Mouse (Mus musculus) left cerebral cortex, postnatal 10 days (tissue): Measurements from ENCODE around the gene Adarb1. TPM values are rescaled to one million over a fixed set of nuclear protein-coding genes. Genes with fewer than 3 reads are reported as not detected.

Experiments
- DNase-seq, 2 experiments: peaks; one replicate each; pipeline ENCODE4 v3.0.0; 2021 to 2022; ENCODE audit warnings: low spot score in 2 of 2, mixed read lengths in 1 of 2; ENCODE audit errors: extremely low spot score in 1 of 2
- intact Hi-C: fragments of 180-260 bp; cut with DNase I; formaldehyde crosslinking; loops from one replicate; pipeline ENCODE4 v1.15.1; 2025
- total RNA-seq, 2 experiments: library from RNA; stranded (reverse); gene quantifications; 2 replicates each; pipeline ENCODE4 v1.2.3; 2021

Adarb1 gene
- 100 to 1,000 TPM in 1 of 2 experiments, 10 to 100 TPM in 1; 99.5 to 107 TPM for total RNA-seq

DNA sequence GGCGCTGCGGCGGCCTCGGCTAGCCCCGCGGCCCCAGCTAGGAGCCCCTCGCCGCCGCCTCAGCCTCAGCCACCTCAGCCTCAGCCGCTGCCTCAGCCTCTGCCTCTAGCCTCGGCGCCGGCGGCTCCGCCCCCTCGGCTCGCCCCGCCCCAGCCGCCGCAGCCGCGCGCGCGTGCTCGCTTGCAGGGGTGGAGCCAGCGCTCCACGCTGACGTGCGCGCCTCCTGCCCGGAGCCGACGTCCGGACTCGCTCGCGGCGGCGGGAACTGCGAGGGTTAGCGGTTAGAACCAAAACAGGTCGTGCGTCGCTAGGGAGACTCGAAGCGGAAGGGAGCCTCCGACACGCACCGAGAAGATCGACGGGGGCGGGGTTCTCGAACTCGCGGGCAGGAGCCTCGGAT lies at the start of gene Adarb1:
Gene Adarb1, minus strand, starts transcription at position 133 of the 400 bp plus-strand sequence.
- DNase-seq = peak; percentile 81 to 94
- intact Hi-C loops = loop anchor here (5.0 kb wide), 1 partner anchor 89 kb away; no protein-coding TSS in a partner anchor

DNA sequence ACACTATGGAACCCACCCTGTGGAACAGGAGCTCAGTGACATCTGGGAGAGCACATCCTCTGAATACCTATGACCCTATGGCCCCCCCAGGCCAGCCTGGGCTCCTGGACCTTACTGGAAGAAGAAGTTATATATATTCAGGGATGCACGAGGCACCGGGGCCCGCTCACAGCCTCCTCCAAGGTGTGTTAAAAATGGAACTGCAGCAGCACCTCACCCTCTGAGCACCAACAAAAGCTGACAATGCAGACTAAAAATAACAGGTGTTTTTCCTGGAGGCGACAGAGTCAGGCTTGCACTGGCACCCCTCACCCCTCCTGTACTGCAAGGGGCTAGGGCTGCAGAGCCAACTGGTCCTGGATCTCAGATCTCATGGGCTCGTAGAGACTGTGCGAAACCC lies 49.3 kb upstream of the Adarb1 start:
- intact Hi-C loops = no loop called here
- no peak for DNase-seq

DNA sequence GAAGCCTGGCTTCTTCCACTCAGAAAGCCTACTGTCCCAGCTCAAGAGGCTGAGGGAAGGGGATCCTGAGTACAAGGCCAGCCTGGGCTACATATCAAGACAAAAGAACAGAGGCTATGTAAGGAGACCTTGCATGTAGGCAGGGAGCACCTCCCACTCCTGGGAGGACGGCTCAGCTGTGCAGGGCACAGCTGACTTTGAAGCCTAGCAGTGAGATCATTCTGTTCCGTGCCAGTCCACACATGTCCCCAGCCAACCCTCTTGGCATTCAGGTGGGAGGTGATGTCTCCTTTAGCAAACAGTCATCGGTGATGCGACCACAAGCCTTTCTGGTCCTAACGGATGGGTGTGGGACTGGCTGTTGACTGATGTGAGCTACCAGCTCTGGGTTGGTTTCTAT lies 47.8 kb upstream of the Adarb1 start:
- no peak for DNase-seq
- intact Hi-C loops = no loop called here

DNA sequence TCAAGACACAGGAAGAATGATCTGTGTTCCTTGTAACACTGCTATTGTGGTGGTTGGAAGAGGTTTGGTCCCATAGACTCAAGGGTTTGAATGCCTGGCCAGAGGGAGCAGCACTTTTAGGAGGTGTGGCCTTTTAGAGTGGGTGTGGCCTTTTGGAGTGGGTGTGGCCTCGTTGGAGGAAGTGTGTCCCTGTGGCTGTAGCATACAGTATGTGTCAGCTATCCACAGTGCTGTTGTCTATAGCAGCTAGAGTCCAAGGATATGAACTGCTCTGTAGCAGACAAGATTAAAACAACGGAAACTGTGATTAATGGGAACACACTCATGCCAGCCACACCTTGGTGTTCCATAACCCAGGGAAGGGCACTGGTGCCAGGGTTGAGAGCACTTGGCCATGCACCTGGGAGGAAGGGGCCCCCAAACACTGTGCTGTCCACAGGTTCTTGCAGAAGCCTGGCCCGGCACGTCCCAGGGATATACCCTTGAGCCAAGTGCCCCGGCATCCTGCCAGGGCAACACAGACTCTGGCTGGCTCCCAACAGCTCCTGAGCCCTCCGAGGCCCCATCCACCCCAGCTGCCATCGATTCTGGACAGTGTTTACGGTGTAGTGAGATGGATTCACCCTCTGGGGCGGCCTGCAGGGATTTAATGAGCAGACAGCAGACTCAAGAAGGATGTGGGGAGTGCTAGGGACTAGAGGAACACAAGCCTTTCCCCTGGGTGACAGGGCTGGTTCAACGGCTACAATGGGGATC lies 46.3 kb upstream of the Adarb1 start:
- DNase-seq = peak in 1 of 2 experiments; percentile 58

GRCm38 (mm10) chr10:77461161-77461560 lies 43.1 kb upstream of the Adarb1 start:
- DNase-seq = no peak
- intact Hi-C loops = no loop called here

More for the DNA sequence above, 46.3 kb upstream of the Adarb1 start:
- intact Hi-C loops = no loop called here

- DNase-seq = no peak
- intact Hi-C loops = no loop called here
These were observed 39.6 kb upstream of the Adarb1 start for GRCm38 (mm10) chr10:77457701-77458100.

GRCm38 (mm10) chr10:77456507-77456906 lies 38.4 kb upstream of the Adarb1 start:
- DNase-seq = no peak
- intact Hi-C loops = no loop called here

DNA sequence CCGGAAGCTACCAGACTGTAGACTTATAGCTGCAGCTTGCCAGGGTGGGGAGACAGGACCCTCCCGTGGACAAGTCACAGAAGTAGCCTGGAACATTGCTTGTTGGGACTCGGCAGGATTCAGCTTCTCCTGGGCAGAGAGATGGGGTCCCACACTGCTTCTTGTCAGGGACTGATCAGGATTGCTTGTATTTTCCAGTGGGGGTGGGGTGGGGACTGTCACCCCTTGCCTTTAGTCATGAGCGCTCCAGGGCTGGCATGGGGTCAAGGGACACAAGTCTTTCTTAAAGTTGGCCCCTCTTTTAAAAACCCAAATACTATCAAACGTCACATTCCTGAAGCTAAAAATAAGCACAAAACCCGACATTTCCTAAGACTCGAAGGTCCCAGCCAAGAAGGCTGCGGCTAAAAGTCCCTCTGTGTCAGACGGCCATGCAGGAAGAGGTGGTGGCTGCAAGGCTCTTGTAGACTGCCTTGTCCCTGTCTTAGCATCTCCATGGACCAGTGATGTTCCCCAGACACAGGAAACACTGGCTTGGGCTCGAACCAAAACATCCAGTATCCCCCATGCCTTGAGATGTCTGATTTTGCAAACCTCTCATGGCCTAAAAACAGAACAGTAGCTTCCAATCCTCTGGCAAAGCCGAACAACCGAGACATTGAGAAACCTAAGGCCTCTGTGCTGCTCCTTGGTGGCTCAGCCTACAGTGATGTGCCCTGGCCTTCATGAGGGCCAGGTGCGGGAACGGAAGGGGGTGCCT lies 37.4 kb upstream of the Adarb1 start:
- intact Hi-C loops = no loop called here
- no peak for DNase-seq

- intact Hi-C loops = no loop called here
- no peak for DNase-seq
These were observed 36.7 kb upstream of the Adarb1 start for GRCm38 (mm10) chr10:77454795-77455194.

DNA sequence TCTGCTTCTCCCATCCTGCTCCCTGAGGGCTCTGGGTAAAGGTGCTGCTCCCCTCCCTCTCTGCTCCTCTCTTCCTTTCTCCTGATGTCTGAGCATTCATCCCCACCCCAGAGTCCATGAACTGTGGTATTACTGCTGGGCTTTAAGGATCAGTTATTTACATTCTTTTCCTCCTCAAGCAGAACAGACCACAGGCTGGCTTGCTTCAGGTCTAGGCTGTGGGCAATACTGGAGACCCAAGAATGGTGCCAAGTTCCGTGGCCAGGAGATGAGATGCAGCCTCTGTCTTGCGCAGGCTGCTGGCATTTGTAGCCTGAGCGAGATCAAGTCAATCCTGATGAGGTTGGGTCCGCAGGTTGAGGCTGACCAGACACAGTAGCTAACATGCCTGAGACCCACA lies 33.8 kb upstream of the Adarb1 start:
- no peak for DNase-seq
- intact Hi-C loops = no loop called here

DNA sequence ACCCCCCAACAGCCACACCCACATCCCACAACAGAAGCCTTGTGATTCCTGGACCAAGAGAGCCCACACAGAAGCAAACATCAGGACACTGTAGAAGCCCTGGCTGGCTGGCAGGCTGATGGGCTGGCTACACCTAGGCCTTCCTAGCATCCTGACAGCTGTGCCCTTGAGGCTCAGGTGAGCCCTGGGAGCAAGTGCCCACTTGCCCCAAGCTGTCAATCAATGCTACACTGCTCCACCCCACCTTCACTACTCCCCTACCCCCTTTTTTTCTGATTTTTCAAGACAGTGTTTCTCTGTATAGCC lies 32.0 kb upstream of the Adarb1 start:
- intact Hi-C loops = no loop called here
- no peak for DNase-seq

- DNase-seq = no peak
- intact Hi-C loops = no loop called here
These were observed 31.5 kb upstream of the Adarb1 start for GRCm38 (mm10) chr10:77449315-77450158.

- no peak for DNase-seq
- intact Hi-C loops = no loop called here
These were observed 30.7 kb upstream of the Adarb1 start for GRCm38 (mm10) chr10:77448698-77449247.

GRCm38 (mm10) chr10:77448209-77448608 lies 30.1 kb upstream of the Adarb1 start:
- intact Hi-C loops = no loop called here
- DNase-seq = no peak

DNA sequence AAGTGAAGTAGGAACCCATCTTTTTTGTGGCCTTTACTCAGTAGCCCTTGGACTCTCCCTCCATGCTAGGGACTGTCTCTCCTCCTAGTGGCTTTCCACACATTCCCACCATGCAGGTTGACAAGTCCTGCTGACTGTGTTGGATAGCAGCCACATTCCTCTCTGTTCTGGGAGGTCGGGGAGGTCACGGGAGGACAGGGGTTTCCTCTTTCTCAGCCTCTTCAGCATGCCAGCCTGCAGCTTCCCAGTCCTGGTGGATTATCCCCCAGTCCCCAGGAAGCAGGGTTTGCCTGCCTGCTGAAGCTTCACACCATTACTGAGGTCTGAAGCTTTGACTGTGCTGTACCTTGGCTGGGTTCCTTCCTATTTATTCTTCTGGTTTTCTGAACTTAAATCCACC lies 29.7 kb upstream of the Adarb1 start:
- no peak for DNase-seq
- intact Hi-C loops = no loop called here

- no peak for DNase-seq
- intact Hi-C loops = no loop called here
These were observed 24.2 kb upstream of the Adarb1 start for GRCm38 (mm10) chr10:77442250-77442649.

DNA sequence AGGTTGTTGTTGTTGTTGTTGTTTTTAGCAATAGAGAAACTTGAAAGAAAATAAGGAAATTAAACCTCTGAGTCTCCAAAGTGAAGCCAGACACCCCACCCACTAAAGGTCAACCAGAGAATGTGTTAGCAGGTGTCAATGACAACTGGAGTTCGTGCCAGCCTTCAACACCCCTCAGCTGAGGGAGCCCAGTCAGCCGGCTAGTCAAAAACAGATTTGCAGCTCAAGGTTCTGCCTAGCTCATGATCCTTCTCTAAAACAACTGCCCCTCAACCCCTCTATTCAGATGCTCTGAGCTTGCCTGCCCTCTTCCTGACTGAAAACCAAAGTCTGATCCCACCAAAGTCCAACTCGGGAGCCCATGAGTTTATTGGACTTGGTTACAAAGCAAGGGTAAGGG lies 23.7 kb upstream of the Adarb1 start:
- no peak for DNase-seq
- intact Hi-C loops = no loop called here

DNA sequence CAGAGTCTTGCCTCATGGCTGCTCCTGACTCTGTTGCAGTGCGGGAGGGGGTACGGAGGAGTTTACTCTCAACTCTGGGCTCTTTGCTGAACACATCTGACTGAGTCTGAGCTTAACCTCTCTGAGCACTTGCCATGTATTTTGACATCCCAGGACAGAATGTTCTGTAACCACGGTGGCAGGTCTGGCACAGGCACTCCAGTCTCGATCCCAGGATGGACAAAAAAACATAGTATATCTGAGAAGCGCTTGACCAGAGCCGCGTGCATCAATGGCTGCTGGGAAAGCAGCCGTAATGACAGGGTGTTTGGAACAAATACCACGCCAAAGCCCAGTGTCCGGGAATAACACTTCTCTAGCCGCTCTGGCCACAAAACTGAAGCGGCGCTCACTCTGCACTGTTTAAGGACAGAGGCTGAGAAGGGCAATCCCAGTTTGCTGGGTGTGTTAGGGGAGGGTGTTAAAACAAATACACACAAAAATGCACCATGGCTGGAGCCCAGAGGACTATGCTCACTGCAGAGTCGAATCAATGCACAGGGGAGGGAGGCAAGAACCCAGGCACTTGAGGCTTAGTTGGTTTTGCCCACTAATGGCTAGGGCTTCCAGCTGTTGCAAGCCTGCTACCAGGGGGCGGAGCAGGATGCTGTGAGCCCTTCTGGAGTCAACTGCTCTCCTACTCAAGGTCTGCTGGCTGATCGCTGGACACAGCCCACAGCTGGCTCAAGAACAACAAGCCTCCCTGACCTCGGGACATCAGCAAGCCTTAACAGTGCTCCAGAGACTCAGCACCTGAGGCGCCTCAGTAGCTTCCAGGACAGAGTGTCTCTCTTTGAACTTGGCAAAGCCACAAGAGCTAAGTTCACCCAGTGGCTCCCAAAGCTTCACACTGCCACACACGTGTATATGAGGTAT lies 23.0 kb upstream of the Adarb1 start:
- intact Hi-C loops = no loop called here
- DNase-seq = no peak
